Mouse (Mus musculus): ENCODE results near the gene Usp5. TPM values are rescaled to one million over a fixed set of nuclear protein-coding genes. Genes with fewer than 3 reads are reported as not detected.

Gene Usp5
- 133 TPM for polyA plus RNA-seq (2017; shearing (Covaris generic))

DNA sequence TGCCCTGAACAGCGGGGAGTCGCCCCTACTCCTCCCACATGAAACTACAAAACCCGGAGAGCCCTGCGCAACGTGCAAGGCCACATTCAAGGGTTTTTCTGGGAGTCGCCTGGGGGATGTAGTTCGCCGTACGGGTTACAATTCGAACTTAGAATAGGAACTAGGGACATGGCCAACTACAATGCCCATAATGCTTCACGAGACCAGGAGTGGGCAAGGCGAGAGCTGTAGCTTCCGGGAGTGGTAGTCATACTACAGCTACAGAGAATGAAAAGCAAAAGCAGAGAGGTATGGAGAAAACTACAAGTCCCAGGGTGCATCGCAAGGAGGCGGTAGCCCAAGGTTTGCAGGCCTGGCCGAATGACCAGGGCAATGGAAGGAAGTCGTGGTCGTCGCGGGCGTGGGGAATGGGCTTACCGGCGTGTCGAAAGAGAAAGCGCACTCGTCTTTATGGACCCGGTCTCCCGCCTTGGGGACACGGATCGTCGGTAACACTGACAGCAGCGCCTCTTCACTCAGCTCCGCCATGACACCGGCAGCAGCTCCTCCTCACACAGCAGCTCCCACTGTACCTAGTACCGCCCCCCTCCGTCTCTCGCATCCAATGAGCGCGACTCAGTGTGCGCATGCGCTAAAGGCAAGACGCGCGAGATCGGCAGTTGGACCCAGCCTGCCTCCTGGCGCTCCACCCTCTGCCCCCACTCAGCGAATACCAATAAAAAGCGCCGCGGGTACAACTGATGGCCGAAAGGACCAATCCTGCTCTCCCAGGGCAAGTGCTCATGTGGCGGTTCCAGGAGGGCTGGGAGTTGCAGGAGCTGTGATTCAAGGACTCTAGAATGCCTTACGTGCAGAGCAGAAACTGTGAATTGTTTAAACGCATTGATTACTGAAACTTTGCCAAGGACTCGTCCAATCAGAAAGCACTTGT, at the start of gene Usp5, which contains the start of gene Cdca3:
Usp5 (minus strand) TSS at position 617 of the 931 bp plus-strand sequence.
Cdca3 (plus strand) TSS at position 680 of the 931 bp plus-strand sequence.

DNA sequence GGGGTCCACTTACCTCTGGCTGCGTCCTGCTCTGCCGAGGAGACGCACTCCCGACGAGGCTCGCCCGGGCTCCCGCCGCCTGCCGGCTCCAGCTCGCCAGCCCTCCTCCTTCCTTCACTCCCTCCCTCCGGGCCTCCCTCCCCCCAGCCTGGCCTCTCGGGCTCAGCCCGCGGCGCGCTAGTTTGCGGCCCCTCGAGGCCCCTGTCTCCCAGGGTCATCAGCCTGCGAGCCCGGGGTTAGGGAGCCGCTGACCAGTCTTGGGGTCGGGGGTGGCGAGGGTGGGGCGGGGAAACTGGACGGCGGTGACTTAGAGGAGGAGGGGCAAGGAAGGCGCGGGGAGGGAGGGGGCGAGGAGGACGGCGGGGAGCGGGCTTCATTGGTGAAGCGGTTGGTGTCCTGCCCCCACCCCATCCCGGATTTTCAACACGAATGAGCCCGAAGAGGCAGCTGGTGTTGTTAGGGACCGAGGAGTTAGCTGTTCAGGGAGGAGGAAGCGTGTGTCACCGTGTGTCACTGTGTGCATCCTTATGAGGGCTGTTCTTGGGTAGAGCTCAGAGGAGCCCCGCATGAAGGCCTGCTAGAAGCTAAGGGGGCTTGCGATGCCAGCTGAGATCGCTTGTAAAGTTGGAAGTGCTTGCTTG, 34.5 kb upstream of the Usp5 start, which contains the start of gene Gpr162:
Gpr162 (minus strand) TSS at position 326 of the 641 bp plus-strand sequence.

DNA sequence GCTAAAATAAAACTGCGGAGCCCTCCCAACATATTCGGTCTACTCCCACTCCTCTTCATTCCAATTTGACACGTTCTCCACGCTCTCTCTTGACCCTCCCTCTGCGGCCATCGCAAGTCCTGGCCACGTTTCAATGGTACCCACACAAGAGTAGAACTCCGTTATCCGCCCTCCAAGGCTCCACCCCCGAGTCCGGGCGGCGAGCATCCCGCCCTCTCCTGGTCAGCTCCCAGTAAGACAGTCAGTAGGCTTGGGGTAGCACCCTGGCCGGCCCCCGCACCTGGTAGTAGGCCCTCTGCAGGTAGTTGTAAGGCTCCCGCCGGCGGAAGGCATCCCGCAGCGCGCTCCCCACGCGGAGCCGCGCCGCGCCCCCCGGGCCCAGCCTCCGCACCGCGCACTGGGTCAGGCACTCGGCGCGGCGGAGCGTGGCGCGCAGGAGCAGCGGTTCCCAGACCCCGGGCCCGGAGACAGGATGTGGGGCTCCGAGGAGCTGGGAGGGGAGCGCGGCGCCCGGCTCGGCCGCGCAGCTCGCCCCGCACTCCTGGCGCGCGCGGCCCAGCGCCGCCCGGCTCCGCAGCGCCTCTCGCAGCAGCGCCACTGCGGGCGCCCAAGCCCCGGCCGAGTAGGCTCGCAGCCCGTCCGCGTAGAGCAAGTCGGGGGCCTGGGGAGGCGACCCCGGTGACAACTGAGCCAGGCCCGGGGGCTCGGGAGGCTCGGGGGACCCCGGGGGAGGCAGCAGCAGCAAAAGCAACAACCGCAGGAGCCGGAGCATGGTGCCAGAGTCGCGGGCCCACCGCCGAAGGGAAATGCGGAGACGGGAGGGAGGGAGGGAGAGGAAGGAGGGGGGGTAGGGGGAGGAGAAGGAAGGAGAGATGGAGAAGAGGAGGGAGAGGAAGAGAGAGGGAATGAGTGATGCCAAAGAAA, 27.9 kb upstream of the Usp5 start, which contains the start of gene P3h3:
P3h3 (minus strand) TSS at position 837 of the 924 bp plus-strand sequence.

DNA sequence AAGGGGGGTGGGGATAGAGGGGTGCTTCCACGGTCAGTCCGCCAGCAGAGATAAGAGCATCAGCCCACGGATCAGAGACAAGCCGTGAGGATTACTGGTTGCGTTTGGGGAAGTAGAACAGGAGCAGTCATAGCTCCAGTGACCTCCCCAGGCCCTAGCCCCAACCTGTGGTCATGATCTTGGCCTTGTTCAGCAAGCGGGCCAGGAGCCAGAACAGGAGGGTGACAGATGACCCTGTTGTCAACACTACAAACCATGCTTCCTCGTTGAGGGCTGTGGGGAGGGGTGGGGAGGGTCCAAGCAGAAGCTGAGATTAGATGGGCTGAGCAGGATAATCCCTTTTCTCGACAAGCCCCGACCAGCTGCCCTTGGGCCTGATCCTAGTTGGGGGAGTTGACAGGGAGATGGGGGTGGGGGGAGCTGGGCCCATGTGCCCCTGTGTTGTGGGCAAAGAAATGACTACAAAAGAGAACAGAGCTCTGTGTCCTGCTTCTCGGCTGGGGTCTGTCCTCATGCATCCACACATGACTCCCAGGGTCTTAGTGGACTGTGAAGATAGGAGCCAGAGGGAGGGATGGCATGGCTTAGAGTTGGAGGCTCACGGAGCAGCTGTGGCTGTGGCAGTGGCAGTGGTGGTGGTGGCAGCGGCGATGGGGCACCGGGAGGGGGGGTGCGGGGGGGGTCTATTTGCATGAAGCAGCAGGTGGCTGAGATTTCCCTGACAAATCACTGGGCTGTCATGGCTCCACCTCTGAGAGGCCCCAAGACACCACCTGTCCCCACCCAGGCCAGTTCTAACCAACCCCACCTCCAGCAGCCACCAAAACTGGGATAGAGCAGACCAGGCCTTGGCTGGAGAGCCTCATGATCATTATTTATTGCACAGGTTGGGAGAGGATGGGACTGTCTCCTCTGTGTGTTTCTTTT, 11.2 kb upstream of the Usp5 start, which contains the start of gene Gnb3:
Gnb3 (minus strand) TSS at position 35 of the 927 bp plus-strand sequence.

DNA sequence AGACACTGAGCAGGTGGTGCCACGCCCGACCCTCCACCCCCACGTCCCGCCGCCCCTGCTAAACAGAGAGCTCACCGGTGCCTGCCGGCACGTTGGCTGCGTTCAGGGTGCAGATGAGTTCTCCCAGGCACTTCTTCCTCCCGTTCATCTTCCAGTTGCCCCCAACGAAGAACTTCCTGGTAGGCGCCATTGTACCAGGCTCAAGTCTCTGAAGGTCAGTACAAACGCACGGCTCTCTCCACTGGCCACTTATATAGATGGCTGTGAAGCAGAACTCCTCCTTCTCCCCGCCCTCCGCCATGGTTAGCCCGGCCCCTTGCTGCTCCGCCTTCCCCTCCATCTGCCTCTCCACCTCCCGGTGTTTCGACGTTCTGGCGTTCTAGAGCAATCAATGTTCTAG, 15.4 kb downstream of the Usp5 start, which contains the start of gene Tpi1:
Tpi1 (minus strand) TSS at position 364 of the 400 bp plus-strand sequence.

DNA sequence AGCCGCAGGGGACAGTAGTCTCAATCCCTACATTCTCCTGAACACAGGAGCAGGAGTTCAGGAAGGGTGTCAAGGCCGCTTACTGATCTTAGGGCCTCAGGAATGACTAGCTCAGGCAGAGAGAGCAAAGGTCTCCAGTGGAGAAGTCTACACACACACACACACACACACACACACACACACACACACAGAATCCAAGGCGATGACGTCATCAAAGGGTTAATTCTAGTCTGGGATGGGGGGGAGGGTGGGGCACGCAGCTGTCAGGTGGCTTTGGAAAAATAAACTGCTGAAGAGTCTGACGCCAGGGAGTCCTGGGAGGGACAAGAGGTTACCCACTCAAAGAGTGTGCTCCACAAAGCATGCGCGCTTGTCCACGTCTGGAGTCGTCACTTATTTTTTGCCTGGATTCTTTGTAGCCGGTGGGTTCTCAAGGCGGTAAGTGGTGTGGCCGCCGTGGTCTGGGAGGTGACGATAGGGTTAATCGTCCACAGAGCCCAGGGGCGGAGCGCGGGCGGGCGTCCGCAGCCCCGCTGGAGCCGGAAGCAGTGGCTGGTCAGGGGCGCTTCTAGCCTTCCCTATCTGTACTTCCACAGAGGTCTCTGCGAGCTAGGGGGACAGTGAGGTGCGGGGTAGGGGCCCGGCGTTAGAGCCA, 20.8 kb downstream of the Usp5 start, which contains the start of gene Spsb2:
Spsb2 (plus strand) TSS at position 304 of the 655 bp plus-strand sequence.

DNA sequence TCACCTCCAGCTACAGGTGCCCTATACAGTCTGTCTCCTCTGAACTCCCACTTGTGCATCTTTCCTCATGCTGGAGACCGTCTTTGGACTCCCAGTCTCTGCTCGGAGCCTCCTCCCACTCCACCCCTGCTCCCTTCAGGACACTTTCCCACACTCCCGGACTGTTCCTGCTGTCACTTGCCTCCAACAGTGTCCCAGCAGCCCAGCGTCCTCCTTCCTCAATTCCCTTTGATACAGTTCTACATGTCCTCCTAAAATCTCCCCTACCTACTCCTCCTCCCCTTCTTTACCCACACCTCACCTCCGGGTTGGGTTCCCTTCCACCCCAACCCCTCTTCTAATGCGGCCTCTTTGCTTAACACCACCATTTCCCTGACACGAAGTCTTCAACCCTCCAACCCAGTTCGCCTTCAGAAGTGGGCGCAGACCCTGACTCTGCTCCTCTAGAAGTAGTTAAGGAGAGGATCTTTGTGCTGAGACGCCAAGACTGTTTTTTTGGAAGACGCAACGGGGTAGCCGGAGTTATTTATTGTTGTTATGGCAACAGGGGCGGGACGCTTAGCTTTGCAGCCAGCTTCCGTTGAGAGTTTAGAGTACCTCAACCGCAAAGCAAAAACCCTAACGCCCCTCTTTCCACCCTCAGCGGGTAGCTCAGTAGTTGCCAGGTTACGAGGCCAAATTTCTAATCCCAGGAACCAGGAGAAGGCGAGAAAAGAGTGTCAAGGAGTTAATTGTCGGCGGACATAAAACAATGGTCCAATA, 49.9 kb downstream of the Usp5 start, which contains the start of gene Lrrc23:
Lrrc23 (minus strand) TSS at position 506 of the 762 bp plus-strand sequence.

DNA sequence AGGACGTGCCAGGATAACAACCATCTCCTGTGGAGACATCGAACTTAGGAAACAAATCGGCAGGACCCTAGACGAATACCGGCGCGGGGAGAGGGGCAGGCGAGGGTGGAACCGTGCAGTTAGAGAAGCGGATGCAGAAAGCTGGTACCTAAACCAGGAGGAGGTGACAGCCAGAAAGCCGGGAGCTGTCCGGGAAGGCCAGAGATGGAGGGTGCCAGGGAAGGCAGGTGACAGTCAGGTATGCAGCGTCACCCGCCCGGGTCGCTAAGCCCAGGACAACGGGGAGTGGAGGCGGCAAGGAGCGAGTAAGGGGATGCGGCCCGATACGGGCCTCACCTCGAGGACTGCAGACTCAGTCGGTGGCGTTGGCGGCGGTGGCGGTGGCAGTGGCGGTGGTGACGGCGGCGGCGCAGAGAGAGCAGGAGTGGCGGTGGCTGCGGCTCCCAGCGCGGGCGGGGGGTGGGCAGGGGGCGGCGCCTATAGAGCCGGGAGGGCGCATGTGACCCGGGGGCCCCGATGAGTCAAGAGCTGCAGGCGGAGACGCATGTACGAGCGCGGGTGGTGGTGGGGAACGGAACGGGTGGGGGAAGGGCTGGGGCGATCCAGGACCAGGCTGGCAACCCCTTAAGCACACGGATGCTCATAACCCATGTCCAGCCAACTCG, 60.1 kb downstream of the Usp5 start, which contains the start of gene Eno2:
Eno2 (minus strand) TSS at position 573 of the 665 bp plus-strand sequence.

Other genes with a start within 250 kb of the Usp5 start
- gene C1s2, start 193.4 kb downstream of the Usp5 start, polyA plus RNA-seq (2017; shearing (Covaris generic)) = not detected
- 77.1 TPM for gene Lpcat3, start 166.5 kb downstream of the Usp5 start, polyA plus RNA-seq (2017; shearing (Covaris generic))
- 347 TPM for gene Emg1, start 117.3 kb downstream of the Usp5 start, polyA plus RNA-seq (2017; shearing (Covaris generic))
- gene Phb2, start 117.1 kb downstream of the Usp5 start, polyA plus RNA-seq (2017; shearing (Covaris generic)) = 140 TPM
- 357 TPM for gene Ptpn6, start 90.8 kb downstream of the Usp5 start, polyA plus RNA-seq (2017; shearing (Covaris generic))
- gene Grcc10, start 88.1 kb downstream of the Usp5 start, polyA plus RNA-seq (2017; shearing (Covaris generic)) = 578 TPM
- gene Gm45234, start 73.5 kb downstream of the Usp5 start, polyA plus RNA-seq (2017; shearing (Covaris generic)) = not detected
- 3.1 TPM for gene Atn1, start 73.0 kb downstream of the Usp5 start, polyA plus RNA-seq (2017; shearing (Covaris generic))
- 5.0 TPM for gene Eno2, start 59.8 kb downstream of the Usp5 start, polyA plus RNA-seq (2017; shearing (Covaris generic))
- gene Lrrc23, start 49.8 kb downstream of the Usp5 start, polyA plus RNA-seq (2017; shearing (Covaris generic)) = 2.5 TPM
- gene Spsb2, start 20.8 kb downstream of the Usp5 start, polyA plus RNA-seq (2017; shearing (Covaris generic)) = 8.1 TPM
- gene Tpi1, start 15.2 kb downstream of the Usp5 start, polyA plus RNA-seq (2017; shearing (Covaris generic)) = 133 TPM
- gene Cdca3, start 63 bp upstream of the Usp5 start, polyA plus RNA-seq (2017; shearing (Covaris generic)) = 8.8 TPM
- not detected for gene Gnb3, start 10.8 kb upstream of the Usp5 start, polyA plus RNA-seq (2017; shearing (Covaris generic))
- gene P3h3, start 28.3 kb upstream of the Usp5 start, polyA plus RNA-seq (2017; shearing (Covaris generic)) = 0.10 TPM
- 0.43 TPM for gene Gpr162, start 34.5 kb upstream of the Usp5 start, polyA plus RNA-seq (2017; shearing (Covaris generic))
- 308 TPM for gene Cd4, start 58.7 kb upstream of the Usp5 start, polyA plus RNA-seq (2017; shearing (Covaris generic))
- gene Lag3, start 82.2 kb upstream of the Usp5 start, polyA plus RNA-seq (2017; shearing (Covaris generic)) = 4.4 TPM
- 10.0 TPM for gene Ptms, start 90.6 kb upstream of the Usp5 start, polyA plus RNA-seq (2017; shearing (Covaris generic))
- gene Mlf2, start 101.9 kb upstream of the Usp5 start, polyA plus RNA-seq (2017; shearing (Covaris generic)) = 107 TPM
- 116 TPM for gene Cops7a, start 136.1 kb upstream of the Usp5 start, polyA plus RNA-seq (2017; shearing (Covaris generic))
- 0.42 TPM for gene Pianp, start 167.2 kb upstream of the Usp5 start, polyA plus RNA-seq (2017; shearing (Covaris generic))
- gene Zfp384, start 179.7 kb upstream of the Usp5 start, polyA plus RNA-seq (2017; shearing (Covaris generic)) = 14.6 TPM
- 92.1 TPM for gene Ing4, start 210.3 kb upstream of the Usp5 start, polyA plus RNA-seq (2017; shearing (Covaris generic))
- gene Acrbp, start 220.2 kb upstream of the Usp5 start, polyA plus RNA-seq (2017; shearing (Covaris generic)) = 30.7 TPM
- 16.7 TPM for gene Lpar5, start 238.4 kb upstream of the Usp5 start, polyA plus RNA-seq (2017; shearing (Covaris generic))

Data from CD4-positive, CD25-positive, alpha-beta regulatory T cell, adult 9 weeks (primary cell).